22 mouse cellular contexts compared by ENCODE assay signal in the genomic region with DNA sequence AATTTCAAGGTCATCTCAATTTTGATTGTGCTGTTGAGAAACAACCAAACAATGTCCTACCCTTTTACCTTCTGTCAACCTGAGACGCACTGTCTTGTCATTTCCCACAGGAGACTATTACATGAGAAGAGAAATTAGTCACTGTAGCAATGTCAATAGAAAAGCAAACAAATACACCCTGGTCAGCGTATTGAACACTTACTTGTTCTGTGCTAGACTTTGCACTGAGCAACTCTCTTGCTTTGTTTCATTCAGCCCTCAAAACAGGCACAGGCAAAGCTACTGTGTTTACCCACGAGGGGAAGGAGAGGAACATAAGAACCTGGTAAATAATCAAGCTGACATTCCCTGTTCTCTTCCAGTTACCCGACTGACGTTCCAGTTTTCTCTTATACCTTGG.
"Had no signal": no experiment of that assay in that cellular context is flagged by ENCODE, and none has a peak within 500 bp of the region (broad histone marks: within the 10 kb centered on the region; RNA-seq: fewer than 3 reads in every experiment).

No protein-coding gene starts in this region.

- H3K27me3 ChIP-seq: heart, embryonic 12.5 days; hindbrain, embryonic 13.5 days; hindbrain, embryonic 15.5 days; limb, embryonic 13.5 days; limb, embryonic 15.5 days had no signal

- H3K9me3 ChIP-seq: heart, embryonic 10.5 days; heart, embryonic 12.5 days; hindbrain, embryonic 13.5 days; hindbrain, embryonic 15.5 days; limb, embryonic 13.5 days; limb, embryonic 15.5 days had no signal

- H3K4me1 ChIP-seq: heart, embryonic 10.5 days; heart, embryonic 12.5 days; hindbrain, embryonic 13.5 days; hindbrain, embryonic 15.5 days; limb, embryonic 13.5 days; limb, embryonic 15.5 days had no signal

- H3K36me3 ChIP-seq: heart, embryonic 10.5 days; heart, embryonic 12.5 days; hindbrain, embryonic 13.5 days; hindbrain, embryonic 15.5 days; limb, embryonic 13.5 days; limb, embryonic 15.5 days had no signal

- ATAC-seq: forebrain, embryonic 16.5 days; hindbrain, postnatal 0 days; intestine, embryonic 16.5 days had no signal

- DNase-seq: gastrocnemius, adult 2 months; gastrocnemius, postnatal 10 days; gastrocnemius, postnatal 25 days; heart, adult 18-20 months; heart, postnatal 10 days; heart, postnatal 4 days; kidney, adult 11 months; kidney, adult 8-10 months; kidney, postnatal 10 days; kidney, postnatal 36 days; layer of hippocampus, adult 9-11 months; layer of hippocampus, postnatal 36 days; left cerebral cortex, postnatal 4 days had no signal

- H3K9ac ChIP-seq: heart, embryonic 12.5 days; hindbrain, embryonic 13.5 days; hindbrain, embryonic 15.5 days; limb, embryonic 13.5 days; limb, embryonic 15.5 days had no signal

- H3K4me3 ChIP-seq: gastrocnemius, adult 2 months; heart, embryonic 10.5 days; heart, embryonic 12.5 days; hindbrain, embryonic 13.5 days; hindbrain, embryonic 15.5 days; limb, embryonic 13.5 days; limb, embryonic 15.5 days had no signal

- H3K4me2 ChIP-seq: heart, embryonic 12.5 days; hindbrain, embryonic 13.5 days; hindbrain, embryonic 15.5 days; limb, embryonic 13.5 days; limb, embryonic 15.5 days had no signal

- H3K27ac ChIP-seq: gastrocnemius, adult 2 months; heart, embryonic 10.5 days; hindbrain, embryonic 13.5 days; hindbrain, embryonic 15.5 days; hindbrain, postnatal 0 days; limb, embryonic 13.5 days; limb, embryonic 15.5 days had no signal
